In genomic region chr11:101220853-101221252, GRCm38 (mm10) we compare ENCODE assay signal across 1 mouse cellular context.
A peak's percentile ranks its signal among the peaks of the same experiment; 100 is the strongest.
TF ChIP-seq lines count a peak whose summit lies in the region.

No protein-coding gene starts in this region.

TF ChIP-seq in MEL, 35 proteins besides CTCF, POLR2A, EP300 and RAD21:
- TF ChIP-seq ZNF384 (IDR thresholded peaks at IDR 0.05; ENCODE audit: low read depth, low read length) (peak; percentile 68), E2F4 (IDR thresholded peaks at IDR 0.05; ENCODE audit: borderline replicate concordance, low read depth, low read length) (no peak), MAZ (IDR thresholded peaks at IDR 0.05; ENCODE audit: low read depth, low read length) (no peak), NELFE (IDR thresholded peaks at IDR 0.05; ENCODE audit: low read depth, low read length) (no peak), ZMIZ1 (IDR thresholded peaks at IDR 0.05; ENCODE audit: low read depth, low read length) (no peak), TCF12 (IDR thresholded peaks at IDR 0.05; ENCODE audit: low read depth, low read length) (no peak), UBTF (IDR thresholded peaks at IDR 0.05; ENCODE audit: borderline replicate concordance, insufficient read depth, low read depth, low read length) (no peak), USF1 (IDR thresholded peaks at IDR 0.05; ENCODE audit: low read depth, low read length) (no peak), POLR2AphosphoS5 (IDR thresholded peaks at IDR 0.05; ENCODE audit: borderline replicate concordance, low read depth, low read length) (no peak), GATA1 (IDR thresholded peaks at IDR 0.05; ENCODE audit: low read depth, low read length) (0 out of 2 replicates have a peak, but pooled peaks have one; percentile 47), HCFC1 (IDR thresholded peaks at IDR 0.05; ENCODE audit: low read depth, low read length) (no peak), MAFK (IDR thresholded peaks at IDR 0.05; ENCODE audit: borderline replicate concordance, low read depth, low read length) (no peak)
